Mouse (Mus musculus) brown adipose tissue, adult 24 weeks (tissue): ENCODE data around the gene Pax6. TPM values are rescaled to one million over a fixed set of nuclear protein-coding genes. Genes with fewer than 3 reads are reported as not detected.

Experiments used
- H3K27ac ChIP-seq: fragments of 200-500 bp; replicated peaks from 2 replicates; pipeline ENCODE4 v1.5.1; 2012; ENCODE audit warnings: low read depth, mild to moderate bottlenecking, low read length
- H3K4me1 ChIP-seq: fragments of 200-500 bp; 2 replicates; pipeline ENCODE4 v1.6.1; 2012; ENCODE audit warnings: low read length, mixed read lengths; ENCODE audit not compliant: control insufficient read depth, insufficient read depth, insufficient read length
- H3K4me3 ChIP-seq: fragments of 200-500 bp; 2 replicates; pipeline ENCODE4 v1.5.1; 2012; ENCODE audit warnings: low read depth, mild to moderate bottlenecking, low read length, moderate library complexity; ENCODE audit not compliant: insufficient read depth
- polyA plus RNA-seq: library from polyadenylated mRNA; stranded (reverse); fragments of >200 nt; gene quantifications from 2 replicates; pipeline ENCODE4 v1.2.4, GENCODE M21; 2012; ENCODE audit not compliant: missing spikeins, insufficient read depth, insufficient read length

Pax6 gene
- polyA plus RNA-seq, 1 experiment, result not detected

- no peaks in the 10 kb centered on the region for H3K4me1 ChIP-seq
- no peak overlapping the region for H3K4me3 ChIP-seq
- H3K27ac ChIP-seq, result no peak overlapping the region
Observed at GRCm38 (mm10) chr2:105686363-105687316, 17.9 kb downstream of the Pax6 start.

GRCm38 (mm10) chr2:105687317-105687991, 18.8 kb downstream of the Pax6 start:
- H3K4me3 ChIP-seq, result no peak overlapping the region; the same call in 1 of the 2 replicates
- H3K27ac ChIP-seq, result no peak overlapping the region

DNA sequence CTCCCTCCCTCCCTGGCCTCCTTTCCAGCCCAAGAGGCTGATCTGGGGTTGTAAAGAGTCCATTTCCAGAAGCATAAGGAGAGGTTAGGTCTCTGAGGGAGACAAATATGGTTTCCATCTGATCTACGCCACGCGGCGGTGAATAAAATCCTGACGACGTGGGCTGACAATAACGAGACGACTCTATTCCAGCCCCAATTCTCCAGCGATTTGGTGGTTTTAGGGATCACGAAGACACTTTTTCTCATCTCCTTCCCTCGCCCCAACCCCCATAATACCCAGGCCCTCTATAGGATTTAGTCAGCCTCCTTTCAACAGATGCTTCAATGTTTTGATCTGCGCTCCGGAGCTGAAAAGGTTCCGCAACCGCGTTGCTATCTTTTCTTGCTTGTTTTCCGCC, 19.3 kb downstream of the Pax6 start:
- no peaks in the 10 kb centered on the region for H3K4me1 ChIP-seq
- no peak overlapping the region for H3K27ac ChIP-seq
- H3K4me3 ChIP-seq, result no peak overlapping the region; the same call in 1 of the 2 replicates

More at GRCm38 (mm10) chr2:105687317-105687991, 18.8 kb downstream of the Pax6 start:
- H3K4me1 ChIP-seq, result no peaks in the 10 kb centered on the region

- Histone ChIP-seq H3K4me3 (no peak overlapping the region; the same call in 1 of the 2 replicates), H3K27ac (no peak overlapping the region)
Observed at GRCm38 (mm10) chr2:105688436-105689303, 20.0 kb downstream of the Pax6 start.

DNA sequence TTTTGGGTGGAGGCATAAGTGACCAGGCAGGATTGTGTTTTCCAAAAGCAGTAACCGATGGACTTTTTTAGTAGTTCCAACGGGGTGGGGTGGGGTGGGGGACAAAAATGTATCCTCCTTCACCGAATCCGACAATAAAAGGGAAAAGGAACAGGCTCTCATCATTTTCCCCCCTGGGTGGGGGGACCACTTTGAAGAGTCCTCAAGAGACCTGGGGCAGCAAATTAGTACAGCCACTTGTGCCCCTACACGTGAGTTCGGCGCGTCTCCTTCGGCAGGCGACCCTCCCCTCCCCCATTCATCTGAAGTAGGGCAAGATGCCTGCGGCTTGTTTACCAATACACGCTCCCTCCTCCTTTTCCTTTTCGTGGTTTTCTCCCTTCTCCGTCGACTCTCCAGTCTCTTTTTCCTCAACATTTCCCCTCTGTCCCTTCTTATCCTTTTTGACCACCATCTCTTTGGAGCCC, 20.6 kb downstream of the Pax6 start:
- no peak overlapping the region for H3K4me3 ChIP-seq
- no peak overlapping the region for H3K27ac ChIP-seq
- H3K4me1 ChIP-seq, result no peaks in the 10 kb centered on the region

More at GRCm38 (mm10) chr2:105688436-105689303, 20.0 kb downstream of the Pax6 start:
- H3K4me1 ChIP-seq, result no peaks in the 10 kb centered on the region

DNA sequence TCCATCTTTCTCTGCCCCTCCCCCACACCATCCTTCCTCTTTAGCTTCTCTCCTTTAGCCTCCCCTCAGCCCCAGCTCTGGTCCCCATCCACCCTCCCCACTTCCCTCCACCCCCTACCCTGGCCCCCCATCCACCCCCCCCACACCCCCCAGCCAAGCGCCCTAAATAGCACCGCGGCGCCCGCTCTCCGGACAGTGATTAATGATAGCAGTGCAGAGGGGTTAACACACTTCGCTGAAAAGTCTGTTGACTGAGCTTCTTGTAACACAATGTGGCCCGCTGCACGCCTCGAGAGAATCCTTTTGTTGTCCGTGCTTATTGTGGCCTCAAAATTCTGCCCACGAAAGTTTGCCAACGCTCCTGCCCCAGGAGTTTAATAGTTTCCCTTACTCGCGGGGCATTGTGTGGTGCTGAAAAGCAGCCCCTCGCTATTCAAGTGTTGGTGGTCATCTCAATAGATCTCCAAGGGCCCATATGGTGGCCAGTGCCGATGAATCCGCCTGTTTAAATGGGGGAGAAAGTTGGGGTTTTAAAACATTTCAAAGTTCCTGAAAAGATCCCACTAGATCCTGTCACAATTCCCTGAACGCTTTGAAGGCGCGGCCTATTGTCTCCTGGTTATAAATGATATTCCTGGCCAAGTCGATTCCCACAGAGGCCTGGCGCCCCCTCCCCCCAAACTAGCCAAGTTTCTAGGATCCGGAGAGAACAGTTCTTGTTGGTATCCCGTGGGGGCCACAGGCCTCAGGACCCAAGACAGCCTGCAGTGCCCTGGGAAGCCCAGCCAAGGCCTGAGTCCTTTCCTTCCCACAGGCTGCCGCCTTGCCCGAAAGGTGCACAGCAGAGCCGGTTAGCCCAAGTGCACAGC, 21.3 kb downstream of the Pax6 start:
- Histone ChIP-seq H3K4me1 (no peaks in the 10 kb centered on the region), H3K4me3 (no peak overlapping the region), H3K27ac (no peak overlapping the region)

GRCm38 (mm10) chr2:105691296-105691695, 22.6 kb downstream of the Pax6 start:
- H3K4me3 ChIP-seq, result no peak overlapping the region
- H3K27ac ChIP-seq, result no peak overlapping the region
- no peaks in the 10 kb centered on the region for H3K4me1 ChIP-seq

DNA sequence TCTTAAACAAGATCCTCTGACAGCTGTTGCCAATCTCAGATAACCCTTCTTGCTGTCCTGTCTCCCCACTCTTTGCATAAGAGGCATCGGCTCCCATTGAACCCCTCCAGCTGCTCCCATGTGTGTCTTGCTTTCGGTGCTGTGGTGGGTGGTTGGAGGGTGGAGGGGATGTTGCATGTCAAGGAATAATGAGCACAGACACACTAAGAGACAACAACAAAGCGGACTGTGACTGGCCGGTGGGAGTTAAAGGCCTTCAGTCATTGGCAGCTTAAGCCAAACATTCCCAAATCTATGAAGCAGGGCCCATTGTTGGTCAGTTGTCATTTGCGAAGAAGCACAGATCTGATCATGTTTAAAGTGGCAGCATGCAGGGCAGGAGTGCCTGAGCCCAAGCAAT, 29.0 kb downstream of the Pax6 start:
- no peak overlapping the region for H3K27ac ChIP-seq
- no peaks in the 10 kb centered on the region for H3K4me1 ChIP-seq
- no peak overlapping the region for H3K4me3 ChIP-seq

GRCm38 (mm10) chr2:105698631-105699030, 29.9 kb downstream of the Pax6 start:
- no peak overlapping the region for H3K27ac ChIP-seq
- H3K4me3 ChIP-seq, result no peak overlapping the region
- no peaks in the 10 kb centered on the region for H3K4me1 ChIP-seq

DNA sequence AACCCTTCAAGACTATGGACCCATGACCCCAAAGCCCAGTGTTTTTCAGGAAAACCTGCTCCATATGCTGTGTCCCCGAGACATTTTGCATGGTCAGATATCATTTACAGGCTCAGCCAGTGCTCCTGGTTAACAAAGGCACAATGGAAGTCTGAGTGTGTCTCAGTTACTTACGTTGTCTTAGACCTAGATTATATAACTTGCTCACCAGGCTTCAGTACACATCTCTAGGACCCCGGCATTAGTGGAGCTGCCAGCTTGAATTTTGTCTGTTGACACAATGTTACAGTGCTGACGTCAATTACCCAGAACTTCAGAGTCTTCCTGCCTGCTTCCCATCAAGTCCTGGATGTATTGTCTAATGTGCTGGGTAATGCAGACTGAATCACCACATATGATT, 33.1 kb downstream of the Pax6 start:
- Histone ChIP-seq H3K4me3 (no peak overlapping the region), H3K4me1 (no peaks in the 10 kb centered on the region), H3K27ac (no peak overlapping the region)

DNA sequence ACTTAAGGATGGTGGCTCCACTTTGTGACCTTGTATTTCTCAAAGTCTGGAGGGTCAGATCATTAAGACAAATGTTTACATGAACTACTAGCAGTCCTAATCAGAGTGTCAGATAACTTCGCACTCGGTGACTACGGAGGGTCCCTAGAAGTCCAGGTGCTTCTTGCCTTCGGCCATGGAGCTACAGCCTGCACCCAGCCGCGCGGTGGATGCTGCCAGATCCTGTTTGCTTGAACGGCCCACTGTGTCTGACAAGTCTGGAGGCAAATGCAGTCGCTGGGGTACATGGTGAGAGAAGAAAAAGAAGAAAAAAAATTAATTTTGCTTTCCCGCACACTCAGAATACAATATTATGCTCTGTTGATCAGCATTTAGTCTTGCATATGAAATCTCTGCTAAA, 33.9 kb downstream of the Pax6 start:
- Histone ChIP-seq H3K27ac (no peak overlapping the region), H3K4me1 (no peaks in the 10 kb centered on the region)

DNA sequence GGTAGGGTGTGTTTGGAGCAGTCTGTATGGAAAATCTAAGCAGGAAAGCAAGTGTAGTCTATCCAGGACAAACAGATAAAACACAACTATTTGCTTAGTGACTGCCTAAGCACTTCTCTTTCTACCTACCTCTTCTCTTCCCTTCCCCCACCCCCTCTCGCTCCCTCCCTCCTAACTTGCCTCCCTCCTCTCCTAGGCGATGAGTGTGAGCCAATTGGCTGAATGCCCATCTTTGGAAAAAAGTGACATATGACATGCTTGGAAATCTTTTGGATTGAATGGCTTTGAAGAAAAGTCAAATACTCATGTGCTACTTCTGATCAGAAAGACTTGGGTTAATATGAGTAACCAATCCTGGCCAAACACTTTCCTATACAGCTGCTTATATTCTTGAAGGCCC, 36.6 kb downstream of the Pax6 start:
- no peaks in the 10 kb centered on the region for H3K4me1 ChIP-seq
- H3K4me3 ChIP-seq, result no peak overlapping the region

More for the DNA sequence above, 33.9 kb downstream of the Pax6 start:
- no peak overlapping the region for H3K4me3 ChIP-seq

DNA sequence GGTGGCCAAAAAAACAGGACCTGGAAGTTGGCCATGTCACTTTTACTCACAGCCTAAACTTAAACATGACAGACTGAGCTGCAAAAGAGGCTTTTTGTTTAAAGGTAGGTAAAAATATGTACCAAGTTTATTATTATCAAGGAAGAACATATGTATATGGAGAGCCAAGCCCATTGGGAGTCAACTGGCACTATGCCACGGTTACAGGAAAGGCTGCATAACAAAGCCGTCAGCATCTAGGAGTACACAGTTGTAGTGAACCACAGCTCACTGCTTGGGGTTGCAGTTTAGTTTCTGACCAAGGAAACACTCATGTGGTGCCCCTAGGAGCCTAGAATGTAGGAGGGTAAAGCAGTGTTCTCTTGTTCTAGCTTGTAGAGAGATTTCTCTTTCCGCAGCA, 40.4 kb downstream of the Pax6 start:
- Histone ChIP-seq H3K27ac (no peak overlapping the region), H3K4me3 (no peak overlapping the region), H3K4me1 (no peaks in the 10 kb centered on the region)

More for the DNA sequence above, 36.6 kb downstream of the Pax6 start:
- H3K27ac ChIP-seq, result no peak overlapping the region

GRCm38 (mm10) chr2:105710511-105710910, 41.8 kb downstream of the Pax6 start:
- Histone ChIP-seq H3K4me3 (no peak overlapping the region), H3K4me1 (no peaks in the 10 kb centered on the region), H3K27ac (no peak overlapping the region)
